Mouse (Mus musculus) embryonic fibroblast, embryonic 13.5 days (primary cell): ENCODE measurements around the gene Klf12.

Experiments used
- CTCF ChIP-seq: IDR thresholded peaks from 2 replicates; pipeline ENCODE4 v1.5.1; 2011; ENCODE audit warnings: mild to moderate bottlenecking, control low read depth, low read length, moderate library complexity, borderline replicate concordance; ENCODE audit not compliant: insufficient read depth
- POLR2A ChIP-seq: IDR thresholded peaks from 2 replicates; pipeline ENCODE4 v1.6.1; 2011; ENCODE audit warnings: low read depth, mild to moderate bottlenecking, control low read depth, low read length, moderate library complexity

DNA sequence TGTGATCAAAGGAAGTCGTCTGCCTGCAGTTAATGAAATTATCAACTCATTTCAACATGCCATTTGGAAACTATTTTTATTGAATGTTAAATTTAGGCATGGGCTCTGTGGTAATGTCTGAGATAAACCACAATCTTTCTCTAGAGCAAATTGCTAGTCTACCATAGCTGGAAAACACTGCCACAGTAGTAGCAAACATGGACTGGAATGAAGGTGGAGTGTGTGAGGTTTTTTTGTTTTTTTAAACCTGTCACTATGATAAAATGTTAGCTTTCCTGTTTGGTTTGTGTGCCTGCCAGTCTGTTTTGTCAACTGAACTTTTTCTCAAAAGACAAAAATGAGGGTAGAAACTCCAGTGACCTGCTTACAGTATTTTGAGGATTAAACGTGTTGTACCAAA is 230.3 kb downstream of the Klf12 start:
- no peak for TF ChIP-seq CTCF
- TF ChIP-seq POLR2A = no peak
